Mouse (Mus musculus) kidney, adult 9 months (tissue): ENCODE data around the gene Ccdc88a.

ENCODE experiments used
- DNase-seq: peaks from one replicate; pipeline ENCODE4 v3.0.0; 2022

The Ccdc88a gene

GRCm38 (mm10) chr11:29549425-29549778 is 175.9 kb downstream of the Ccdc88a start:
- peak; percentile 11 for DNase-seq
